Mouse (Mus musculus) liver, postnatal 0 days (tissue): ENCODE results near the gene Fignl2. TPM values are rescaled to one million over a fixed set of nuclear protein-coding genes. Genes with fewer than 3 reads are reported as not detected.

ENCODE experiments used
- ATAC-seq: fragments of 200-750 bp; cut with Nextera tagmentation; 2 replicates; pipeline ENCODE4 v1.8.0; 2017; ENCODE audit warnings: mild to moderate bottlenecking, moderate library complexity
- DNase-seq: peaks from one replicate; pipeline ENCODE4 v3.0.0-alpha.2; 2016
- H3K27ac ChIP-seq: fragments of 300-500 bp; sonication (generic); 2 replicates; pipeline ENCODE4 v1.5.1; 2014; ENCODE audit warnings: antibody characterized with exemption, moderate library complexity, mild to moderate bottlenecking, low read depth
- H3K27me3 ChIP-seq: fragments of 300-500 bp; sonication (generic); 2 replicates; pipeline ENCODE4 v1.6.1; 2014; ENCODE audit warnings: low read length, control low read depth, mixed read lengths; ENCODE audit not compliant: insufficient read depth
- H3K36me3 ChIP-seq: fragments of 300-500 bp; sonication (generic); replicated peaks from 2 replicates; pipeline ENCODE4 v1.6.1; 2014; ENCODE audit warnings: mild to moderate bottlenecking, control low read depth, low read length, moderate library complexity, mixed read lengths; ENCODE audit not compliant: insufficient read depth
- H3K4me1 ChIP-seq: fragments of 300-500 bp; sonication (generic); 2 replicates; pipeline ENCODE4 v1.6.1; 2014; ENCODE audit warnings: antibody characterized with exemption, mild to moderate bottlenecking, control low read depth; ENCODE audit not compliant: insufficient read depth
- H3K4me2 ChIP-seq: fragments of 300-500 bp; sonication (generic); 2 replicates; pipeline ENCODE4 v1.6.1; 2014; ENCODE audit warnings: low read depth, mild to moderate bottlenecking, low read length, moderate library complexity, mixed read lengths
- H3K4me3 ChIP-seq: fragments of 300-500 bp; sonication (generic); 2 replicates; pipeline ENCODE4 v1.5.1; 2014; ENCODE audit warnings: low read depth, low read length
- H3K9ac ChIP-seq: fragments of 300-500 bp; sonication (generic); replicated peaks from 2 replicates; pipeline ENCODE4 v1.6.1; 2014; ENCODE audit warnings: mild to moderate bottlenecking, moderate library complexity
- H3K9me3 ChIP-seq: fragments of 300-500 bp; sonication (generic); 2 replicates; pipeline ENCODE4 v1.6.1; 2016; ENCODE audit warnings: mild to moderate bottlenecking, control low read depth, low read length, mixed read lengths
- CTCF ChIP-seq: sonication (generic); IDR thresholded peaks from 2 replicates; pipeline ENCODE4 v1.5.1; 2016; ENCODE audit warnings: antibody characterized with exemption, low read depth
- EP300 ChIP-seq: IDR thresholded peaks from 2 replicates; pipeline ENCODE4 v1.6.1; 2016; ENCODE audit warnings: antibody characterized with exemption, low read depth, mild to moderate bottlenecking
- WGBS: fragments of 180-500 bp; shearing (Covaris S2); extraction: QIAGEN DNeasy Blood & Tissue Kit; methylation state at CpG from one replicate; pipeline ENCODE4 v1.1.7; 2014; ENCODE audit not compliant: insufficient replicate concordance; 5-methylcytosine and 5-hydroxymethylcytosine counted together
- polyA plus RNA-seq: library from polyadenylated mRNA; unstranded; fragments of >200 nt; fragmentation: Nextera tagmentation; extraction: Ambion mirVana; gene quantifications from 2 replicates; pipeline ENCODE4 v1.2.1, GENCODE M21; 2015

The Fignl2 gene
- polyA plus RNA-seq: 0.18 and 0.26 TPM in 2 replicates

DNA sequence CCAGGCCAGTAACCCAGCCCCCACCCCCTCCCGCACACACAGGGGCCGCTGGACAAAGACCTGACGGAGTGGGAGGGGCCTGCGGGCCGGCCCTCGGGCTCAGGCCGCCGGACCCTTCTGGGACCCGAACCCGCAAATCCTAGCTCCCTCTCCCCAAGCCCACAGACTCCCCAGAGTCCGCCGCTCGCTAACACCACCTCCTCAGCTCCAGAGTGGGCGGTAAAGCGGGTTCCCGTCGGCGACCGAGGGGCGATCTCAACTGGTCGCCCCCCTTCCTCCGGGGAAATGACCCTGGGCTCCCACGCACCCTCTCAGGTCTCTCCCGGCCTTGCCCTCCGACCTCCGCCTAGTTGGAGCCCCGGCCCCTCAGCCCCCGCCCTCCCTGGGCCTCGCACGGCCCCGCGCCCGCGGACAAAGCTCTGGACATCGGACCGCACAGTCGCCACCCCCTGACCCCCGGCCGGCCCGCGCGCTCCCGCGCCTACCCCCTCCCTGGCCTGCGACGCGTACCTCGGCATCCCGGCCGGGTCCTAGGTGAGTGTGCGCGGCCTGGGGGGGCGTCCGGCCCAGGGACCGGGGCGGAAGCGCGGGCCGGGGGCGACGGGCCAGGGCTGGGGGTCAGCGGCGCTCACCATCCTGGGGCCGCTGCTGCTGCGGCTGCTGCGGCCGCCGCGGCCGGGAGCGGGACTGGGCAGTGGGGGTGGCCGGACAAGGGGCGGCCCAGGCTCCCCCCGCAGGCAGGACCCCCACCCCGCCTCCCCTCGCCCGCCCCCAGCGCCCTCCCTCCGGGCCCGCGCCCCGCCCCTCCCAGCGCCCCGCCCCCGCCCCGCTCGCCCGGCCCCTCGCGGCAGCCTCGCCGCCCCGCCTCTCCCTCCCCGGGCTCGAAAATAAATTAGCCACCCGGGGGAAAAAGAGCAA, at the start of gene Fignl2:
Gene Fignl2 (minus strand): TSS at position 755 of the 918 bp plus-strand sequence.
- no peaks in the 10 kb centered on the region for H3K36me3 ChIP-seq
- H3K4me3 ChIP-seq: peak within 1 kb of the TSS; percentile 61
- H3K9ac ChIP-seq: peak within 1 kb of the TSS; percentile 70
- 1% methylated on average over 60 of the region's 96 CpGs for WGBS
- no peaks in the 10 kb centered on the region for H3K4me1 ChIP-seq
- H3K9me3 ChIP-seq: no peaks in the 10 kb centered on the region
- peaks cover 14% of the 10 kb centered on the region for H3K27me3 ChIP-seq
- TF ChIP-seq CTCF (no peak), EP300 (no peak)
- peak within 1 kb of the TSS; percentile 71 for H3K4me2 ChIP-seq
- peak within 1 kb of the TSS; percentile 88 for H3K27ac ChIP-seq
- DNase-seq (peak; percentile 51), ATAC-seq (peak; percentile 68)

DNA sequence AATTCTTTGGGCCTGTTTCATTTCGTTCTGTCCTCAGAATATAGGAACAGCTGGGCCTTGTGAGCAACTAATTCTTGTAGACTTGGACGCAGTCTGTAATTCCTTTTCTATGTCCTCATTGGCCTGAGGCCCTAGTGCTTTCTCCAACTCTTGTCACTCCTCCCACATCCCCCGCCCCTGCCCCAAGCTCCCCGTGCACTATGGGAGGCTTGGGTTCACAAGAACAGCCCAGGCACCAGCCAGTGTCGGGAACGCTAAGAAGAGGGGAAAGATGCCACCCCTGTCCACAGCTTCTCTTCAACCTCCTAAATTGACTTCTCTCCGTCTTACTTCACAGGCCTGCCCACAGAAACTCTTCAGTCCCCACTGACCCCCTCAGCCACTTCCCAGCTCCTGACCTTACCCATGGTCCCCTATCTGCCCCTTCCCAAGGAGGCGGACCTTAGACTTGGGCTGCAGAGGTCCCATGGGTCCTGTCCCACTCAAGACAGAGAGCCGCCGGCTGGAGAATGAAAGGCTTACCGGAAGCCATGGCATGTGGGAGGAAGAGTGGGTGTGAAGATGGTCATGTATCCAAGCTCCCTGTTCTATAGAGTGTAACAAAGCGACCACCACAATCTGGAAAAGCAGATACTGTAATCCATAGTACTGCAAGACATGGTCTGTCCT, 48.6 kb upstream of the Fignl2 start:
- DNase-seq (no peak), ATAC-seq (no peak)
- no peak overlapping the region for H3K4me3 ChIP-seq
- no peak overlapping the region for H3K27ac ChIP-seq
- peaks cover 11% of the 10 kb centered on the region for H3K4me1 ChIP-seq
- H3K4me2 ChIP-seq: no peak overlapping the region
- H3K36me3 ChIP-seq: no peaks in the 10 kb centered on the region
- H3K9ac ChIP-seq: no peak overlapping the region
- WGBS: 75% methylated on average over 12 of the region's 12 CpGs
- no peaks in the 10 kb centered on the region for H3K9me3 ChIP-seq
- H3K27me3 ChIP-seq: peaks cover 31% of the 10 kb centered on the region
- no peak for TF ChIP-seq CTCF
- no peak for TF ChIP-seq EP300

DNA sequence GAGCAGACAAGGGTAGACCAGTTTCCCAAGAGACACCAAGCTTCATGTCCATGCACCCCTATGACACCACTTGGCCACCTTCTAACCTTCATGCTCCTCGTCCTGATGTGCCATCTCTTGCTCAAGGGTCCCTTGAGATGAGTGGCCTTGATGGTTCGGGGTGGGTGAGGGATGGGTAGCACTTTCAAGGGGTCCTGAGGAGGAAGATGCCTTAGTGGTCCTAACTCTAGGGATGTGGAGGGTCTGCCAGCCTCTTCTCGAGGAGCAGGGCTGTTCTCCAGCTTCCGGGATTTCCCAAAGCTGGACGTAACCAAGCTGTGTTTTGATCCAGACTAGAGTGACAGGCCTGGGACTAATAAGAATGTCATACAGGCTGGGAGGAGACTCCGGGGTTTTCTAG, 47.2 kb upstream of the Fignl2 start:
- no peak overlapping the region for H3K27ac ChIP-seq
- no peak overlapping the region for H3K9ac ChIP-seq
- ATAC-seq (no peak), DNase-seq (no peak)
- peaks cover 7% of the 10 kb centered on the region; the same call in 1 of the 2 replicates for H3K4me1 ChIP-seq
- no peaks in the 10 kb centered on the region for H3K36me3 ChIP-seq
- no peak for TF ChIP-seq CTCF
- TF ChIP-seq EP300: no peak
- H3K9me3 ChIP-seq: no peaks in the 10 kb centered on the region
- H3K4me2 ChIP-seq: no peak overlapping the region
- WGBS: 78% methylated on average over 6 of the region's 6 CpGs
- no peak overlapping the region for H3K4me3 ChIP-seq
- peaks cover 22% of the 10 kb centered on the region for H3K27me3 ChIP-seq

DNA sequence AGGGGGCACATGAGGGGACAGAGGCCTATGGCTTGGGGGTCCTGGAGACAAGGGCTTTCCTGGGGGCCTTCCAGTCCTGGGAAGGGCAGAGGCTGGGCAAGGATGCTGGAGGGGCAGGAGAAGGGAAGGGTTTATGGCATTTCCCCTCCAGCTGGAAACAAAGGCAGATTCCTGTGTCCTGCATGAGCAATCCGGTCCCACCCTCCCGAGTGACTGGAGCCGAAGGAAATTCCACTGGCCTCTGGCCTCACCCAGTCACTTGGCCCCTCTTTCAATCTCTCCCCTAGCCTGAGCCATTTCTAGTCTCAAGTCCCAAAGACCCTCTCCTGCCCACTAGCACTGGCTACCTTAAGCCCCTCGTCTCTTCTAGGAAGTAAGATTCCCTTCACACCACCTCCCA, 44.8 kb upstream of the Fignl2 start:
- Histone ChIP-seq H3K27ac (no peak overlapping the region), H3K9me3 (no peaks in the 10 kb centered on the region), H3K36me3 (no peaks in the 10 kb centered on the region), H3K4me2 (no peak overlapping the region), H3K27me3 (peaks cover 3% of the 10 kb centered on the region; the same call in 1 of the 2 replicates), H3K4me1 (no peaks in the 10 kb centered on the region), H3K9ac (no peak overlapping the region), H3K4me3 (no peak overlapping the region)
- DNase-seq (no peak), ATAC-seq (no peak)
- WGBS: 79% methylated on average over 4 of the region's 4 CpGs
- TF ChIP-seq EP300 (no peak), CTCF (no peak)

- no peak for DNase-seq
- H3K4me1 ChIP-seq: no peaks in the 10 kb centered on the region
- H3K4me2 ChIP-seq: no peak overlapping the region
- TF ChIP-seq CTCF (no peak), EP300 (no peak)
- H3K9ac ChIP-seq: no peak overlapping the region
- H3K36me3 ChIP-seq: no peaks in the 10 kb centered on the region
- H3K4me3 ChIP-seq: no peak overlapping the region
- H3K27me3 ChIP-seq: no peaks in the 10 kb centered on the region
- WGBS: 41% methylated on average over 2 of the region's 2 CpGs
- no peak for ATAC-seq
- H3K9me3 ChIP-seq: no peaks in the 10 kb centered on the region
- no peak overlapping the region for H3K27ac ChIP-seq
Observed at GRCm38 (mm10) chr15:101122290-101122589, 43.9 kb upstream of the Fignl2 start.
